Mouse (Mus musculus) ES-E14 (cell line): ENCODE results near the gene Il1r1. TPM values are rescaled to one million over a fixed set of nuclear protein-coding genes. Genes with fewer than 3 reads are reported as not detected.

Experiments used
- DNase-seq: peaks from one replicate; pipeline ENCODE4 v3.0.0-alpha.2; 2013; ENCODE audit warnings: low read depth, low spot score
- H3K27ac ChIP-seq: 2 replicates; pipeline ENCODE4 v1.5.1; 2012; ENCODE audit warnings: low read depth, mild to moderate bottlenecking, low read length, moderate library complexity, mixed read lengths; ENCODE audit not compliant: poor library complexity, insufficient read depth, severe bottlenecking
- H3K36me3 ChIP-seq: 2 replicates; pipeline ENCODE4 v1.6.1; 2012; ENCODE audit warnings: mild to moderate bottlenecking, low read length, moderate library complexity, mixed read lengths; ENCODE audit not compliant: control insufficient read depth, poor library complexity, insufficient read depth, severe bottlenecking
- H3K4me1 ChIP-seq, 2 experiments: fragments of 150-350 bp in 1 of 2; sonication (generic) in 1 of 2; 2 replicates each; pipeline ENCODE4 v1.6.1; 2012; ENCODE audit warnings: low read length in 2 of 2, mild to moderate bottlenecking in 1 of 2, mixed read lengths in 1 of 2; ENCODE audit not compliant: control insufficient read depth in 2 of 2, insufficient read depth in 2 of 2, poor library complexity in 1 of 2
- H3K4me3 ChIP-seq, 2 experiments: fragments of 150-350 bp in 1 of 2; sonication (generic) in 1 of 2; 2 replicates each; pipeline ENCODE4 v1.5.1; 2012; ENCODE audit warnings: low read length in 2 of 2, low read depth in 1 of 2, mild to moderate bottlenecking in 1 of 2, mixed read lengths in 1 of 2; ENCODE audit not compliant: insufficient read depth in 1 of 2, poor library complexity in 1 of 2, severe bottlenecking in 1 of 2
- H3K9ac ChIP-seq: 2 replicates; pipeline ENCODE4 v1.6.1; 2012; ENCODE audit warnings: low read depth, mild to moderate bottlenecking, low read length, mixed read lengths; ENCODE audit not compliant: poor library complexity, insufficient read depth, severe bottlenecking
- H3K9me3 ChIP-seq: fragments of 150-350 bp; sonication (generic); 2 replicates; pipeline ENCODE4 v1.6.1; 2012; ENCODE audit warnings: low read depth, mild to moderate bottlenecking, low read length; ENCODE audit not compliant: control insufficient read depth, insufficient read depth
- CHD2 ChIP-seq: IDR thresholded peaks from 2 replicates; pipeline ENCODE4 v1.6.1; 2014; ENCODE audit warnings: mild to moderate bottlenecking, low read depth, low read length, inconsistent platforms
- HCFC1 ChIP-seq: IDR thresholded peaks from 2 replicates; pipeline ENCODE4 v1.6.1; 2012; ENCODE audit warnings: low read length, inconsistent platforms, borderline replicate concordance; ENCODE audit not compliant: insufficient read depth
- MAFK ChIP-seq: IDR thresholded peaks from 2 replicates; pipeline ENCODE4 v1.6.1; 2014; ENCODE audit warnings: mild to moderate bottlenecking, low read depth, low read length, inconsistent platforms; ENCODE audit not compliant: insufficient read depth
- ZC3H11A ChIP-seq: IDR thresholded peaks from 2 replicates; pipeline ENCODE4 v1.6.1; 2012; ENCODE audit warnings: low read depth, mild to moderate bottlenecking, inconsistent platforms, low read length, borderline replicate concordance
- ZNF384 ChIP-seq: IDR thresholded peaks from 2 replicates; pipeline ENCODE4 v1.6.1; 2012; ENCODE audit warnings: low read depth, low read length, inconsistent platforms
- in situ Hi-C, 2 experiments: fragments of 600-800 bp; cut with MboI; formaldehyde crosslinking; loops; one replicate each; pipeline ENCODE4 v1.15.1; 2025; ENCODE audit warnings: low sequenced_read_pairs in 2 of 2, inconsistent platforms in 1 of 2; ENCODE audit not compliant: unreplicated experiment in 2 of 2
- total RNA-seq: library from RNA; depleted of rRNA; stranded (reverse); fragments of 300-350 nt; gene quantifications from 2 replicates; pipeline ENCODE4 v1.2.3, GENCODE M21; 2012

The Il1r1 gene
- total RNA-seq, 1 experiment, result 0.36 TPM

DNA sequence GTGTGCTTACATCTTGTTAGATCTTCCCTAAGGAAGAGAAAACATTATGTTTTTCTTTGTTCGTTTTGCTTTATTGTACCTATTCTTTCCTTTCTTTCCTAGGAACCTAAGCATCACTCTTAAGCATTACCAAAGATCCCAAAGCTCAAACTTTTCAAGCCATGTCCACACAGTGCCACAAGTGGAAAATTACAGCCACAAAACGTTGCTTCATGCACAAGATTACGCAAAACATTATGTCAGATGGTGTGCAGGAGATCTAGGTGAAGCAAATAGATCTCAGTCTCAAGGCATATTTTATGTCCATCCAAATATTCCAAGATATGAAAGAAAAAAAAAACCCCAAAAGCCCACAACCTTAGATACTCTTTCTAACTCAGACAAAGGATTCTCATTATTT is 4.2 kb downstream of the Il1r1 start:
- DNase-seq, result no peak
- no peak overlapping the region for H3K4me3 ChIP-seq
- no peaks in the 10 kb centered on the region for H3K4me1 ChIP-seq
- H3K27ac ChIP-seq, result no peak overlapping the region
- H3K9ac ChIP-seq, result no peak overlapping the region
- TF ChIP-seq MAFK (no peak), CHD2 (no peak), ZNF384 (no peak), HCFC1 (no peak), ZC3H11A (no peak)
- in situ Hi-C loops, result no loop called here
- H3K36me3 ChIP-seq, result no peaks in the 10 kb centered on the region
- no peaks in the 10 kb centered on the region for H3K9me3 ChIP-seq

DNA sequence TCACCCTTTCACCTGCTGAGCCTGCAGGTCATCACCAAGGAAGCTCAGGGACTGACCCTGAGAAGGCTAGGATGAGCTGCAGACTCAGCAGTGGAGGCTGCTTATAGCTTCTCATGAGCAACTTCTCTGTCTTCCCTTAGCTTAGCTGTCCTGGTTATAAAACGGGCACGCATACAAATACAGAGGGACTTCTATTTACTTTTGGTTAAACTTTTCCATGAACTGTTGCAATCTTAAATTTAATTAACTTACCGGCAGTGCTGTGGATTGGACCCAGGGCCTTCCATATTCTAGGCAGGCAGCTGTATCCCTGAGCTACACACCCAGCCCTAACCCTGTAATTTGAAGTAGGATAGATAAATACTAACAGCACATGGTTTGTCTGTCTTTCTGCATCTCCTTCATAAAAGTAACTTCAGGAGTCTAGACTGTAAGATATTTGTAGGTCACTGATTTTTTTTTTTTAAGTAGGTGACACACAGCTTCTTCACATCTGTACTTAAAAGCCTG is 4.9 kb downstream of the Il1r1 start:
- Histone ChIP-seq H3K4me1 (no peaks in the 10 kb centered on the region), H3K4me3 (no peak overlapping the region), H3K27ac (no peak overlapping the region), H3K36me3 (no peaks in the 10 kb centered on the region), H3K9me3 (no peaks in the 10 kb centered on the region), H3K9ac (no peak overlapping the region)
- DNase-seq, result no peak
- in situ Hi-C loops, result no loop called here
- no peak for TF ChIP-seq HCFC1
- no peak for TF ChIP-seq CHD2
- TF ChIP-seq MAFK, result no peak
- no peak for TF ChIP-seq ZC3H11A
- no peak for TF ChIP-seq ZNF384

DNA sequence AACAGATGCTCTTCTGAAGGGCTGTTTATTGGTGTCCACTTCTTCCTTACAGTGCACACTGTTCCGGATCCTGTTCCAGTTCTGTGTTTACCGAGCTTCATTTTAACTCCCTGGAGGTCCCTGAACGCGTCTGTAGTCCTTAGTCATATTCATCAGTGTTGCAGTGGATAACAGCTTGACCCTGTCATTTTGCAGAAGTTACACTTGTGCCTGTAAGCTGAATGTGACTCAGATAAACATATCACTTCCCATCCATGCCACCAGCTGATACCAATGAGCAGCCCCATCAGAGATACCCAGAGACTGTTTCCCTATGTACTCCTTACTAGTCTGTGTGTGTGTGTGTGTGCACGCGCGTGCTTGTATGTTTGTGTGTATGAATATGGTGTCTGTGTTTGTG is 5.5 kb downstream of the Il1r1 start:
- TF ChIP-seq MAFK (no peak), ZC3H11A (no peak), HCFC1 (no peak), ZNF384 (no peak), CHD2 (no peak)
- Histone ChIP-seq H3K9ac (no peak overlapping the region), H3K4me1 (no peaks in the 10 kb centered on the region), H3K27ac (no peak overlapping the region), H3K4me3 (no peak overlapping the region), H3K9me3 (no peaks in the 10 kb centered on the region), H3K36me3 (no peaks in the 10 kb centered on the region)
- no peak for DNase-seq
- in situ Hi-C loops, result no loop called here

DNA sequence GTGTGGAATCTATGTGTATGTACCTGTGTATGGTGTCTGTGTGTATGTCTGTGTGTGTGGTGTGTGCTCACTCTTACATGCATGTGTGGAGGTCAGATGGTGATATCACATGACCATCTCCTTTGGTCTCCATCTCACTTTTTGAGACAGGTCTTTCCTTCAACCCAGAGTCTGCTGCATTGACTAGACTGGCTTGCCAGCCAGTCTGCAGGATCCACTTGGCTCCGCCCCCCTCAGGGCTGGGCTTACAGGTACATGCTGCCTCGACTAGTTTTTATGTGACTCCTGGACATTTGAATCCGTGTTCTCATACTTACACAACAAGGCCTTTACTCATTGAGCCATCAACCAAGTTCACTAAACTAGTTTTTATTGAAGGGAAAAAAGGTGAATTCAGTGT is 6.2 kb downstream of the Il1r1 start:
- no peak for TF ChIP-seq ZNF384
- in situ Hi-C loops, result no loop called here

DNA sequence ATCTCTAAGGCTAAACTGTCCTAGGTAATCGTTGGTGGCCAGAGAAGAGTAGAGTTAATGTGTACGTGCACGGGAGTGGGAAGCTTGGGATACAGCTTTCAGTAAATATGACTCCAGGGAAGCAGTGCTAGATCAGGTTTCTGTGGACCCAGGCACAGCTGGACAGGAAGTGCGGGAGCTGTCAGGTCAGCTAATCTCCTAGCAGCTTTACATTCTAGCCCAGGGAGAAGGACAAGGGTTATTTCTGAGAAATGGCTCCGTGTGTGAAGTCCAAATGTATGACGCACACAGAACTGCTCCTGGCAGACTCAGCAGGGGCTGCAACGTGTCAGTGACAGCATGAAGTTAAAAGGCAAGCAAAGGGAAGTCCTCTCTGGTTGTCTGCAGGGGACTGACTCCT is 8.3 kb downstream of the Il1r1 start:
- Histone ChIP-seq H3K36me3 (no peaks in the 10 kb centered on the region), H3K27ac (no peak overlapping the region), H3K4me3 (no peak overlapping the region), H3K9me3 (no peaks in the 10 kb centered on the region), H3K4me1 (no peaks in the 10 kb centered on the region), H3K9ac (no peak overlapping the region)
- no peak for DNase-seq
- TF ChIP-seq ZC3H11A (no peak), MAFK (no peak), CHD2 (no peak), HCFC1 (no peak)
- in situ Hi-C loops, result no loop called here

More for the DNA sequence above, 6.2 kb downstream of the Il1r1 start:
- H3K9ac ChIP-seq, result no peak overlapping the region
- H3K4me1 ChIP-seq, result no peaks in the 10 kb centered on the region
- no peaks in the 10 kb centered on the region for H3K36me3 ChIP-seq
- no peak overlapping the region for H3K4me3 ChIP-seq
- DNase-seq, result no peak
- no peak overlapping the region for H3K27ac ChIP-seq
- no peaks in the 10 kb centered on the region for H3K9me3 ChIP-seq
